In genomic region chr11:115939690-115940329, GRCm38 (mm10) we compare ENCODE assay signal across 9 mouse cellular contexts. TPM values are rescaled to one million over a fixed set of nuclear protein-coding genes. Genes with fewer than 3 reads are reported as not detected.
DNase-seq lines count a peak whose midpoint lies in the region; ATAC-seq lines count a peak whose summit lies in the region.
"Had no signal": no experiment of that assay in that cellular context is flagged by ENCODE, and none has a peak within 500 bp of the region (broad histone marks: within the 10 kb centered on the region; RNA-seq: fewer than 3 reads in every experiment).

No protein-coding gene starts in this region.

- H3K9me3 ChIP-seq in heart, embryonic 11.5 days (replicated peaks; ENCODE audit: control insufficient read depth, low read length), result no peaks in the 10 kb centered on the region
- no peaks in the 10 kb centered on the region for H3K9me3 ChIP-seq in lung, embryonic 16.5 days (ENCODE audit: control insufficient read depth, low read length)
- H3K9me3 ChIP-seq: limb, embryonic 13.5 days had no signal

- H3K4me2 ChIP-seq in heart, embryonic 11.5 days, result no peak overlapping the region
- H3K4me2 ChIP-seq in lung, embryonic 16.5 days (ENCODE audit: low read depth, low read length), result no peak overlapping the region
- H3K4me2 ChIP-seq: limb, embryonic 13.5 days had no signal

- no peak overlapping the region for H3K4me3 ChIP-seq in heart, embryonic 11.5 days (ENCODE audit: low read depth, low read length)
- no peak overlapping the region for H3K4me3 ChIP-seq in lung, embryonic 16.5 days (ENCODE audit: low read length)
- H3K4me3 ChIP-seq: limb, embryonic 13.5 days had no signal

- no peak overlapping the region for H3K27ac ChIP-seq in heart, embryonic 11.5 days (ENCODE audit: low read depth, low read length)
- no peak overlapping the region for H3K27ac ChIP-seq in lung, embryonic 16.5 days (ENCODE audit: low read length)
- H3K27ac ChIP-seq: limb, embryonic 13.5 days had no signal

- no peaks in the 10 kb centered on the region for H3K27me3 ChIP-seq in heart, embryonic 11.5 days (ENCODE audit: control insufficient read depth, insufficient read depth, low read length)
- no peaks in the 10 kb centered on the region for H3K27me3 ChIP-seq in lung, embryonic 16.5 days (ENCODE audit: control insufficient read depth, insufficient read depth, low read depth, low read length)
- H3K27me3 ChIP-seq: limb, embryonic 13.5 days had no signal

- no peak overlapping the region for H3K9ac ChIP-seq in heart, embryonic 11.5 days (ENCODE audit: low read depth, low read length)
- H3K9ac ChIP-seq in lung, embryonic 16.5 days (ENCODE audit: low read length), result no peak overlapping the region
- H3K9ac ChIP-seq: limb, embryonic 13.5 days had no signal

- peak; percentile 68 for DNase-seq in heart, adult 8-10 months (ENCODE audit: low spot score)
- DNase-seq in CD8-positive naive resting alpha-beta T cell, adult 2 months (ENCODE audit: low read depth in 2 of 2, low spot score in 2 of 2), result peak; percentile 57 to 71
- peak; percentile 76 for DNase-seq in c-Kit-positive CD71-positive TER-119-positive erythroid progenitor cells, embryonic 14.5 days (ENCODE audit: low spot score)
- DNase-seq in gastrocnemius, adult 8-10 months (ENCODE audit: low spot score in 2 of 2), result peak; percentile 25 to 38
- peak; percentile 89 for DNase-seq in layer of hippocampus, adult 9-10 months (ENCODE audit: low spot score)
- peak; percentile 37 to 61 for DNase-seq in spleen, postnatal 14 days (ENCODE audit: low spot score in 2 of 2)

- 38% methylated on average over 6 of the region's 6 CpGs for WGBS in heart, embryonic 11.5 days (ENCODE audit: insufficient replicate concordance)
- WGBS in lung, embryonic 16.5 days, result 31% methylated on average over 6 of the region's 6 CpGs

- ATAC-seq in heart, embryonic 11.5 days (replicated peaks; ENCODE audit: insufficient number of reproducible peaks, low FRiP score, low TSS enrichment), result no peak
- peak; percentile 41; the same call in 1 of the 2 replicates for ATAC-seq in lung, embryonic 16.5 days (ENCODE audit: low read depth)

- peaks cover 18% of the 10 kb centered on the region for H3K36me3 ChIP-seq in heart, embryonic 11.5 days (ENCODE audit: control insufficient read depth, insufficient read depth, low read length)
- peaks cover 24% of the 10 kb centered on the region for H3K36me3 ChIP-seq in lung, embryonic 16.5 days (ENCODE audit: control insufficient read depth, insufficient read depth, low read length)

- H3K4me1 ChIP-seq in heart, embryonic 11.5 days (ENCODE audit: control insufficient read depth, insufficient read depth, low read length), result no peaks in the 10 kb centered on the region
- H3K4me1 ChIP-seq in lung, embryonic 16.5 days (replicated peaks; ENCODE audit: control insufficient read depth, insufficient read depth, low read length), result no peaks in the 10 kb centered on the region

RNA-seq across cellular contexts. Expression of gene Recql5, which starts 6.5 kb away (rescaled TPM):
- 10 to 100 TPM in 1 of 4 experiments, 1 to 10 TPM in 3; 6.8 to 14.7 (median 8.2) TPM for total RNA-seq in heart, adult 8-10 months (2022)
- 12.3 and 13.0 TPM in 2 replicates for polyA plus RNA-seq in heart, embryonic 11.5 days (2014; fragmentation: Nextera tagmentation; extraction: Ambion mirVana)
- total RNA-seq in gastrocnemius, adult 8-10 months (2022), result 1 to 10 TPM; 5.0 to 9.5 (median 6.5) TPM
- 23.6 and 25.7 TPM in 2 replicates for polyA plus RNA-seq in lung, embryonic 16.5 days (2015; fragmentation: Nextera tagmentation; extraction: Ambion mirVana)

RNA-seq across cellular contexts. Expression of gene Sap30bp, which starts 6.7 kb away (rescaled TPM):
- 10 to 100 TPM; 14.7 to 21.3 (median 16.2) TPM for total RNA-seq in heart, adult 8-10 months (2022)
- polyA plus RNA-seq in heart, embryonic 11.5 days (2014; fragmentation: Nextera tagmentation; extraction: Ambion mirVana), result 27.9 and 28.3 TPM in 2 replicates
- total RNA-seq in gastrocnemius, adult 8-10 months (2022), result 10 to 100 TPM in 2 of 4 experiments, 1 to 10 TPM in 2; 7.7 to 15.7 (median 9.7) TPM
- polyA plus RNA-seq in lung, embryonic 16.5 days (2015; fragmentation: Nextera tagmentation; extraction: Ambion mirVana), result 34.3 and 36.8 TPM in 2 replicates

RNA-seq across cellular contexts. Expression of gene Smim6, which starts 28.0 kb away (rescaled TPM):
- not detected for total RNA-seq in heart, adult 8-10 months (2022)
- 0.46 and 1.2 TPM in 2 replicates for polyA plus RNA-seq in heart, embryonic 11.5 days (2014; fragmentation: Nextera tagmentation; extraction: Ambion mirVana)
- total RNA-seq in gastrocnemius, adult 8-10 months (2022), result not detected
- polyA plus RNA-seq in lung, embryonic 16.5 days (2015; fragmentation: Nextera tagmentation; extraction: Ambion mirVana), result 35.5 and 36.2 TPM in 2 replicates

RNA-seq across cellular contexts. Expression of gene Itgb4, which starts 34.7 kb away (rescaled TPM):
- 1 to 10 TPM; 2.3 to 3.1 (median 3.0) TPM for total RNA-seq in heart, adult 8-10 months (2022)
- 0.51 and 0.80 TPM in 2 replicates for polyA plus RNA-seq in heart, embryonic 11.5 days (2014; fragmentation: Nextera tagmentation; extraction: Ambion mirVana)
- 1 to 10 TPM; 1.5 to 4.4 (median 3.1) TPM for total RNA-seq in gastrocnemius, adult 8-10 months (2022)
- polyA plus RNA-seq in lung, embryonic 16.5 days (2015; fragmentation: Nextera tagmentation; extraction: Ambion mirVana), result 3.4 and 3.8 TPM in 2 replicates

RNA-seq across cellular contexts. Expression of gene Smim5, which starts 40.0 kb away (rescaled TPM):
- 10 to 100 TPM; 11.0 to 28.2 (median 14.6) TPM for total RNA-seq in heart, adult 8-10 months (2022)
- polyA plus RNA-seq in heart, embryonic 11.5 days (2014; fragmentation: Nextera tagmentation; extraction: Ambion mirVana), result 19.6 and 21.8 TPM in 2 replicates
- total RNA-seq in gastrocnemius, adult 8-10 months (2022), result under 1 TPM in 3 of 4 experiments, not detected in 1; 0.61 to 0.88 (median 0.72) TPM
- polyA plus RNA-seq in lung, embryonic 16.5 days (2015; fragmentation: Nextera tagmentation; extraction: Ambion mirVana), result 5.6 and 8.9 TPM in 2 replicates

Comparison
In these comparisons a context has a peak if more than half of its experiments do, and no peak if none do; other contexts are left out.
1. DNase-seq: peak in every context shown above with its lines; median percentile 89 in layer of hippocampus, adult 9-10 months; 76 in c-Kit-positive CD71-positive TER-119-positive erythroid progenitor cells, embryonic 14.5 days; 68 in heart, adult 8-10 months; 64 in CD8-positive naive resting alpha-beta T cell, adult 2 months; 49 in spleen, postnatal 14 days; 32 in gastrocnemius, adult 8-10 months.